Mouse (Mus musculus) kidney, postnatal 0 days (tissue): ENCODE measurements around the gene Sub1. TPM values are rescaled to one million over a fixed set of nuclear protein-coding genes. Genes with fewer than 3 reads are reported as not detected.
A peak's percentile ranks its signal among the peaks of the same experiment; 100 is the strongest.

Source experiments
- ATAC-seq: fragments of 200-750 bp; cut with Nextera tagmentation; replicated peaks from 2 replicates; pipeline ENCODE4 v1.8.0; 2017; ENCODE audit warnings: low read depth, moderate number of reproducible peaks, moderate TSS enrichment, moderate library complexity; ENCODE audit not compliant: low FRiP score
- DNase-seq: peaks from one replicate; pipeline ENCODE4 v3.0.0-alpha.2; 2016; ENCODE audit warnings: low spot score
- H3K27ac ChIP-seq: fragments of 300-500 bp; sonication (generic); 2 replicates; pipeline ENCODE4 v1.5.1; 2014; ENCODE audit warnings: mild to moderate bottlenecking
- H3K27me3 ChIP-seq: fragments of 300-500 bp; sonication (generic); 2 replicates; pipeline ENCODE4 v1.6.1; 2014; ENCODE audit warnings: low read length, mixed read lengths; ENCODE audit not compliant: insufficient read depth
- H3K36me3 ChIP-seq: fragments of 300-500 bp; sonication (generic); 2 replicates; pipeline ENCODE4 v1.6.1; 2014; ENCODE audit warnings: low read length, mixed read lengths; ENCODE audit not compliant: insufficient read depth
- H3K4me1 ChIP-seq: fragments of 300-500 bp; sonication (generic); replicated peaks from 2 replicates; pipeline ENCODE4 v1.6.1; 2014; ENCODE audit warnings: antibody characterized with exemption, low read length, mixed read lengths; ENCODE audit not compliant: insufficient read depth
- H3K4me2 ChIP-seq: fragments of 300-500 bp; sonication (generic); 2 replicates; pipeline ENCODE4 v1.6.1; 2014; ENCODE audit warnings: mild to moderate bottlenecking, low read length, moderate library complexity, mixed read lengths
- H3K4me3 ChIP-seq: fragments of 300-500 bp; sonication (generic); replicated peaks from 2 replicates; pipeline ENCODE4 v1.5.1; 2014; ENCODE audit warnings: low read depth, low read length
- H3K9ac ChIP-seq: fragments of 300-500 bp; sonication (generic); 2 replicates; pipeline ENCODE4 v1.6.1; 2014; ENCODE audit warnings: low read depth, low read length
- H3K9me3 ChIP-seq: fragments of 300-500 bp; sonication (generic); replicated peaks from 2 replicates; pipeline ENCODE4 v1.6.1; 2016; ENCODE audit warnings: low read length, inconsistent platforms, mixed read lengths
- CTCF ChIP-seq: IDR thresholded peaks from 2 replicates; pipeline ENCODE4 v1.5.1; 2016; ENCODE audit warnings: antibody characterized with exemption, low read depth, mild to moderate bottlenecking, moderate library complexity
- WGBS: fragments of 180-500 bp; shearing (Covaris S2); extraction: QIAGEN DNeasy Blood & Tissue Kit; methylation state at CpG from one replicate; pipeline ENCODE4 v1.1.7; 2014; 5-methylcytosine and 5-hydroxymethylcytosine counted together
- polyA plus RNA-seq: library from polyadenylated mRNA; unstranded; fragments of >200 nt; fragmentation: Nextera tagmentation; extraction: Ambion mirVana; gene quantifications from 2 replicates; pipeline ENCODE4 v1.2.1, GENCODE M21; 2015

Sub1 gene
- polyA plus RNA-seq, 1 experiment from 2014 or later: 890 TPM

DNA sequence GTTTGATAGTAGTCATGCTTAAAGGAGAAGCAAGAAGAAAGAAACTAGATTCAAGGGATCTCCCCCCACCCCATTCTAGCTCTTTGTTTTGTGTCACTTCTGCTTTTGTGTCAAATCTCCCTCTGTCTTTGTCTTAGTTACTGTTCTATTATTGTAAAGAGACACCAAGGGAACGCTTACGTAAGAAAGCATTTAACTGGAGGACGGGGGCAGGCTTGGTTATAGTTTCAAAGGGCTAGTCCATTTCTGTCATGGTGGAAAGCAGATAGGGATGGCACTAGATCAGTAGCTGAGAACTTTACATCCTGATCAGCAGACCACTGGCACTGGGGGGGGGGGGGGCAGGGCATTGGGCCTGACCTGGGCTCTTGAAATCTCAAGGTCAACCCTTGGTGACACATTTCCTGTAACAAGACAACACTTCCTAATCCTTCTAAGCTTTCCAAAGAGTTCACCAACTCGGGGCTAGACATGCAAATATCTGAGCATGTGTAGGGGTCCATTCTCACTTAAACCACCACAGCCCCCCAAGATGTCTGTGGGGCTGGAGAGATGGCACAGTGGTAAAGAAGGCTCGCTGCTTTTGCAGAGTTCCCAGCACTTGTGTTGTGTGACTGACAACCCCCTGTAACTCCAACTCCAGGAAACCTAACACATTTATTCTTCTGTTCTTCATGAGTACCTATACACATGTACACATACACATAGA, 17.6 kb upstream of the Sub1 start:
- ATAC-seq (no peak), DNase-seq (no peak)
- H3K4me3 ChIP-seq: no peak overlapping the region
- H3K4me2 ChIP-seq: no peak overlapping the region
- no peak for TF ChIP-seq CTCF
- no peak overlapping the region for H3K27ac ChIP-seq
- no peaks in the 10 kb centered on the region for H3K9me3 ChIP-seq
- no peak overlapping the region for H3K9ac ChIP-seq
- WGBS: 77% methylated on average over 5 of the region's 5 CpGs
- H3K4me1 ChIP-seq: no peaks in the 10 kb centered on the region
- H3K36me3 ChIP-seq: no peaks in the 10 kb centered on the region
- no peaks in the 10 kb centered on the region for H3K27me3 ChIP-seq

DNA sequence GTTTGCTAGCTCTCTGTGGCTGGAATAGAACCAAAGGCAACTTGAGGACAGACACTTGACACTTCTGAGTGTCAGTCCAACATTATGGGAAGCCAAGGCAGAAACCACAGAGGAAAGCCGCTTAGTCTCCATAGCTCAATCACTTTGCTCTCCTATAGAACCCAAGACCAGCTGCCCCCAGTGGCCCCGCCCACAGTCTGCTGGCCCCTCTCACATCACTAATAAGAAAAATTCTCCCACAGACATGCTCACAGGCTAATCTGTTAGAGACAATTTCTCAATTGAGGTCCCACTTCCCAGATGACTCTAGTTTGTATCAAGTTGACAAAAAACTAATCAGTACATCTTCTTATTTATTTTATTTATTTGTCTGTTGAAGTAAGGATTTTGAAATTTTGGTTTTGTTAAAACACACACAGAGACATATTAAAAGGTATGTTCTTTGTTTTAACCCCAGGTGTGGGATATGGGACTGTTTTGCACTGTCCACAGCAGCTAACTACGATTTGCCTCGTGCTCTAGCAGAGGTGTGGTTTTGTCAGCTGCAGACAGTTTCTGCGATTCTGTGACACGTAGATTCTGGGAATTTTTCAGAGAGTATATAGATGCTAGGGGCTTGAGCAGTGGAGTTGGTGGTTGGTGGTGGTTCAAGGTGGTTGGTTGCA, 16.9 kb upstream of the Sub1 start:
- Histone ChIP-seq H3K4me3 (no peak overlapping the region), H3K36me3 (no peaks in the 10 kb centered on the region), H3K9ac (no peak overlapping the region), H3K27ac (no peak overlapping the region), H3K4me1 (no peaks in the 10 kb centered on the region), H3K27me3 (no peaks in the 10 kb centered on the region), H3K9me3 (no peaks in the 10 kb centered on the region), H3K4me2 (no peak overlapping the region)
- 72% methylated on average over 6 of the region's 6 CpGs for WGBS
- DNase-seq: no peak
- ATAC-seq: no peak
- TF ChIP-seq CTCF: no peak

DNA sequence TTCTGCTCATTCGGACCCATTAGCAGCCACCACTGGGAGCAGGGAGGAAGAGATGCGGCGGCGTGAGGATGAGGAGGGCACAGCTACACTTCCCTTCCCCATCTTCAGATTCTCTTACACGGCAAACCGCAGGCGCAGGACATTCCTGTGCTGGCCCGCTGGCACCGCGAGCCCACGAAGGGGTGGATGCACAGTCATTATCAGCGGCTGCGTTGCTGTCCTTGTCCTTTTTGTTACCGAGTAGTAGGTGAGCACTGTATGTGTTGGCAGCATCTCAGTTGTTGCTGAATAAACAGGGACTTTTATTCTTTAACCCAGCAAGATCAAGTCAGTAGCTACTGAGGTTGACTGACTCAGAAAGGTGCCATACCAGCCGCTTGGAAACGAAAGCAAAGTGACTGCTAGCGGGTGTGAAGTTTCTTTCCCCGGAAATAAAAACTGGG, 13.8 kb upstream of the Sub1 start:
- DNase-seq (peak; percentile 19), ATAC-seq (no peak)
- no peaks in the 10 kb centered on the region for H3K36me3 ChIP-seq
- no peaks in the 10 kb centered on the region for H3K4me1 ChIP-seq
- H3K9me3 ChIP-seq: no peaks in the 10 kb centered on the region
- no peak overlapping the region for H3K9ac ChIP-seq
- H3K4me3 ChIP-seq: peak overlapping the region; percentile 32
- H3K27ac ChIP-seq: no peak overlapping the region
- H3K27me3 ChIP-seq: no peaks in the 10 kb centered on the region
- WGBS: 46% methylated on average over 18 of the region's 18 CpGs
- H3K4me2 ChIP-seq: peak overlapping the region; percentile 60
- no peak for TF ChIP-seq CTCF

DNA sequence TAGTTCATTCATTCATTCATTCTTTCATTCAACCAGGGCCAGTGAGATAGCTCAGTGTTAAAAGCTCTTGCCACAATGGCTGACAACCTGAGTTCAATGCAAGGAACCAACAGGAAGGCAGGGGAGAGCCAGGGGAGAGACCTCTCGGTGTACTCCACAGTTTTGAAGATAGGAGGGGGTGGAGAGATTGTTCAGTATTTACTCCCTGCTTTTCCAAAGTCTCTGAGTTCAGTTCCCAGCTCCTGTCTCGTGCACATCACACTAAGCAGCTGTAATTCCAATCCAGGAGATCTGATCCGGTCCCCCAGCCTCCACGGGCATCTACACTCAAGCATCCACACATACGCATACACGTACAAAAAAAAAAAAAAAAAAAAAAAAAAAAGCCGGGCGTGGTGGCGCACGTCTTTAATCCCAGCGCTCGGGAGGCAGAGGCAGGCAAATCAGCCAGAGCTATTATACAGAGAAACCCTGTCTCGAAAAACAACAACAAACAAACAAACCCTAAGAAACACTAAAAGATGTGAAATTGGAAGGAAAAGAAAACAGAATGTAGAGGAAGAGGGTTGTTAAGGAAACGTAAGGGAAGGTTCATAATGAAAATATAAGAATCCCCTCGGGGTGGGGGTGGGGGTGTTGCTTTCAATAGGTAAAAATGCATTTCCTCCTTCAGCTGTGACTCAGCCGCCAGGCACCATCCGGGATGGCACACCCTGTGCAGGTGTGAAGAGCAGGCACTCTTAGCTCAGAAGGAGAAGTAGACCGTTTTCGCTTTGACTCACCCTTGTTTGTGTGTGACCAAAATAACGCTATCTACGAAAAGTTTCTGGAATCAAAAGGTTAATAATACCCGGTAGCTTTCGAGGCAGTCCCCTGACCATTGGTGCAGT, 13.2 kb upstream of the Sub1 start:
- H3K4me1 ChIP-seq: no peaks in the 10 kb centered on the region
- peak overlapping the region; percentile 32 for H3K4me3 ChIP-seq
- no peaks in the 10 kb centered on the region for H3K9me3 ChIP-seq
- ATAC-seq: no peak
- no peaks in the 10 kb centered on the region for H3K36me3 ChIP-seq
- WGBS: 61% methylated on average over 23 of the region's 23 CpGs
- no peak for DNase-seq
- no peak overlapping the region for H3K9ac ChIP-seq
- peak overlapping the region; percentile 60 for H3K4me2 ChIP-seq
- no peak for TF ChIP-seq CTCF
- H3K27me3 ChIP-seq: no peaks in the 10 kb centered on the region
- no peak overlapping the region for H3K27ac ChIP-seq

GRCm38 (mm10) chr15:12008894-12009293, 12.1 kb upstream of the Sub1 start:
- WGBS: 84% methylated on average over 5 of the region's 5 CpGs
- no peak for ATAC-seq

More at GRCm38 (mm10) chr15:12008894-12009293, 12.1 kb upstream of the Sub1 start:
- H3K27ac ChIP-seq: no peak overlapping the region
- no peak for TF ChIP-seq CTCF
- no peaks in the 10 kb centered on the region for H3K4me1 ChIP-seq
- no peak overlapping the region for H3K4me3 ChIP-seq
- H3K27me3 ChIP-seq: no peaks in the 10 kb centered on the region
- H3K9ac ChIP-seq: no peak overlapping the region
- H3K4me2 ChIP-seq: no peak overlapping the region
- DNase-seq: no peak
- no peaks in the 10 kb centered on the region for H3K9me3 ChIP-seq
- H3K36me3 ChIP-seq: no peaks in the 10 kb centered on the region
